Mouse (Mus musculus) left cerebral cortex, postnatal 4 days (tissue): ENCODE results near the gene Gpr6. TPM values are rescaled to one million over a fixed set of nuclear protein-coding genes. Genes with fewer than 3 reads are reported as not detected.

Source experiments
- DNase-seq: peaks from one replicate; pipeline ENCODE4 v3.0.0-alpha.2; 2022
- intact Hi-C: fragments of 180-260 bp; cut with DNase I; formaldehyde crosslinking; loops from one replicate; pipeline ENCODE4 v1.15.1; 2025
- total RNA-seq, 2 experiments: library from RNA; stranded (reverse); gene quantifications; 2 replicates each; pipeline ENCODE4 v1.2.3; 2021

Gpr6 gene
- total RNA-seq: 1 to 10 TPM; 3.3 to 5.4 TPM

GRCm38 (mm10) chr10:41072116-41072515 is at the start of gene Gpr6:
Gene Gpr6 (minus strand): TSS chr10:41072285.
- intact Hi-C loops: loop anchor here (10.0 kb wide), 1 partner anchor 213 kb away; no protein-coding TSS in a partner anchor

GRCm38 (mm10) chr10:41100060-41100459 is 28.0 kb upstream of the Gpr6 start:
- DNase-seq: no peak
- intact Hi-C loops: no loop called here

More at GRCm38 (mm10) chr10:41072116-41072515, at the start of gene Gpr6:
- peak; percentile 45 for DNase-seq

- no peak for DNase-seq
- intact Hi-C loops: no loop called here
These were observed 26.1 kb upstream of the Gpr6 start for GRCm38 (mm10) chr10:41098137-41098536.

- intact Hi-C loops: no loop called here
- DNase-seq: no peak
These were observed 16.8 kb upstream of the Gpr6 start for GRCm38 (mm10) chr10:41088852-41089251.

GRCm38 (mm10) chr10:41071696-41072095 is 389 bp downstream of the Gpr6 start:
- intact Hi-C loops: loop anchor here (10.0 kb wide), 1 partner anchor 213 kb away; no protein-coding TSS in a partner anchor
- peak; percentile 28 for DNase-seq

- DNase-seq: peak; percentile 59
- intact Hi-C loops: loop anchor here (10.0 kb wide), 1 partner anchor 214 kb away; no protein-coding TSS in a partner anchor
These were observed 1.1 kb downstream of the Gpr6 start for GRCm38 (mm10) chr10:41070693-41071651.

GRCm38 (mm10) chr10:41060250-41060831 is 11.7 kb downstream of the Gpr6 start:
- intact Hi-C loops: no loop called here
- no peak for DNase-seq

GRCm38 (mm10) chr10:41055581-41055980 is 16.5 kb downstream of the Gpr6 start:
- DNase-seq: no peak
- intact Hi-C loops: no loop called here

GRCm38 (mm10) chr10:41054005-41054404 is 18.1 kb downstream of the Gpr6 start:
- DNase-seq: no peak
- intact Hi-C loops: no loop called here

- DNase-seq: no peak
- intact Hi-C loops: no loop called here
These were observed 29.8 kb downstream of the Gpr6 start for GRCm38 (mm10) chr10:41042272-41042671.

- intact Hi-C loops: no loop called here
- no peak for DNase-seq
These were observed 30.6 kb downstream of the Gpr6 start for GRCm38 (mm10) chr10:41041478-41041877.

- DNase-seq: no peak
- intact Hi-C loops: no loop called here
These were observed 31.5 kb downstream of the Gpr6 start for GRCm38 (mm10) chr10:41040530-41041085.

- DNase-seq: peak; percentile 13
- intact Hi-C loops: no loop called here
These were observed 33.6 kb downstream of the Gpr6 start for GRCm38 (mm10) chr10:41038476-41038875.

GRCm38 (mm10) chr10:41037722-41038121 is 34.4 kb downstream of the Gpr6 start:
- peak; percentile 83 for DNase-seq
- intact Hi-C loops: no loop called here

GRCm38 (mm10) chr10:41032811-41033210 is 39.3 kb downstream of the Gpr6 start:
- no peak for DNase-seq
- intact Hi-C loops: no loop called here

GRCm38 (mm10) chr10:41024860-41025259 is 47.2 kb downstream of the Gpr6 start:
- DNase-seq: no peak
- intact Hi-C loops: no loop called here

- DNase-seq: no peak
- intact Hi-C loops: no loop called here
These were observed 47.7 kb downstream of the Gpr6 start for GRCm38 (mm10) chr10:41024406-41024805.

- intact Hi-C loops: no loop called here
- DNase-seq: no peak
These were observed 49.9 kb downstream of the Gpr6 start for GRCm38 (mm10) chr10:41022226-41022625.
